Mouse (Mus musculus) embryonic facial prominence, embryonic 13.5 days (tissue): ENCODE data around the gene Nufip2. TPM values are rescaled to one million over a fixed set of nuclear protein-coding genes. Genes with fewer than 3 reads are reported as not detected.
A peak's percentile ranks its signal among the peaks of the same experiment; 100 is the strongest.

Experiments
- ATAC-seq: fragments of 200-750 bp; cut with Nextera tagmentation; 2 replicates; pipeline ENCODE4 v1.8.0; 2017; ENCODE audit warnings: low read depth; ENCODE audit not compliant: insufficient number of reproducible peaks, insufficient read depth, low FRiP score, low TSS enrichment
- H3K27ac ChIP-seq: fragments of 300-500 bp; sonication (generic); 2 replicates; pipeline ENCODE4 v1.5.1; 2015; ENCODE audit warnings: moderate library complexity, mild to moderate bottlenecking, inconsistent platforms
- H3K27me3 ChIP-seq: fragments of 300-500 bp; sonication (generic); 2 replicates; pipeline ENCODE4 v1.6.1; 2015; ENCODE audit warnings: mild to moderate bottlenecking, inconsistent platforms
- H3K36me3 ChIP-seq: fragments of 300-500 bp; sonication (generic); 2 replicates; pipeline ENCODE4 v1.6.1; 2015; ENCODE audit warnings: mild to moderate bottlenecking, inconsistent platforms
- H3K4me1 ChIP-seq: fragments of 300-500 bp; sonication (generic); 2 replicates; pipeline ENCODE4 v1.6.1; 2015; ENCODE audit warnings: inconsistent platforms
- H3K4me2 ChIP-seq: fragments of 300-500 bp; sonication (generic); 2 replicates; pipeline ENCODE4 v1.6.1; 2015; ENCODE audit warnings: moderate library complexity, mild to moderate bottlenecking, inconsistent platforms
- H3K4me3 ChIP-seq: fragments of 300-500 bp; sonication (generic); 2 replicates; pipeline ENCODE4 v1.5.1; 2015; ENCODE audit warnings: mild to moderate bottlenecking, inconsistent platforms
- H3K9ac ChIP-seq: fragments of 300-500 bp; sonication (generic); 2 replicates; pipeline ENCODE4 v1.6.1; 2015; ENCODE audit warnings: mild to moderate bottlenecking, inconsistent platforms
- H3K9me3 ChIP-seq: fragments of 300-500 bp; sonication (generic); 2 replicates; pipeline ENCODE4 v1.6.1; 2016; ENCODE audit warnings: inconsistent platforms
- WGBS: fragments of 180-500 bp; shearing (Covaris S2); methylation state at CpG from one replicate; pipeline ENCODE4 v1.1.7; 2015; ENCODE audit warnings: mixed read lengths; 5-methylcytosine and 5-hydroxymethylcytosine counted together
- polyA plus RNA-seq: library from polyadenylated mRNA; unstranded; fragments of >200 nt; fragmentation: Nextera tagmentation; extraction: Ambion mirVana; gene quantifications from 2 replicates; pipeline ENCODE4 v1.2.1, GENCODE M21; 2015

Gene Nufip2
- polyA plus RNA-seq, 1 experiment from 2014 or later: 5.9 TPM

GRCm38 (mm10) chr11:77775701-77776400 lies 89.9 kb downstream of the Nufip2 start:
- no peaks in the 10 kb centered on the region for H3K9me3 ChIP-seq
- WGBS: 20% methylated on average over 9 of the region's 9 CpGs
- no peak overlapping the region for H3K4me3 ChIP-seq
- no peak overlapping the region for H3K4me2 ChIP-seq
- H3K27me3 ChIP-seq: no peaks in the 10 kb centered on the region
- 0 out of 2 replicates have a peak overlapping the region, but pooled peaks have one; percentile 36 for H3K9ac ChIP-seq
- H3K27ac ChIP-seq: peak overlapping the region; percentile 39; the same call in 1 of the 2 replicates
- H3K4me1 ChIP-seq: peaks cover 15% of the 10 kb centered on the region
- peaks cover 26% of the 10 kb centered on the region for H3K36me3 ChIP-seq
- no peak for ATAC-seq

- no peak overlapping the region for H3K4me2 ChIP-seq
- no peaks in the 10 kb centered on the region for H3K27me3 ChIP-seq
- no peak overlapping the region for H3K27ac ChIP-seq
- no peak for ATAC-seq
- H3K9ac ChIP-seq: no peak overlapping the region
- no peak overlapping the region for H3K4me3 ChIP-seq
- 91% methylated on average over 17 of the region's 17 CpGs for WGBS
- peaks cover 33% of the 10 kb centered on the region for H3K36me3 ChIP-seq
- H3K9me3 ChIP-seq: no peaks in the 10 kb centered on the region
- peaks cover 9% of the 10 kb centered on the region for H3K4me1 ChIP-seq
Observed at GRCm38 (mm10) chr11:77777436-77777835, 91.5 kb downstream of the Nufip2 start.

DNA sequence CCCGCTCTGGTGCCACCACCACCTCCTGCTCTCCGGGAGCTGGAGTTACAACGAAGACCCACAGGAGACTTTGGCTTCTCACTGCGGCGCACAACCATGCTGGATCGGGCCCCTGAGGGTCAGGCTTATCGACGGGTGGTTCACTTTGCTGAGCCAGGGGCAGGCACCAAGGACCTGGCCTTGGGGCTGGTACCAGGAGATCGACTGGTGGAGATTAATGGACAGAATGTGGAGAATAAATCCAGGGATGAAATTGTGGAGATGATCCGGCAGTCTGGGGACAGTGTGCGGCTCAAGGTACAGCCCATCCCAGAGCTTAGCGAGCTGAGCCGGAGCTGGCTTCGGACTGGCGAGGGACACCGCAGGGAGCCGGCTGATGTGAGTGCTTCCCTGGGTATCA lies 92.0 kb downstream of the Nufip2 start:
- Histone ChIP-seq H3K27ac (no peak overlapping the region), H3K9ac (no peak overlapping the region), H3K27me3 (no peaks in the 10 kb centered on the region), H3K9me3 (no peaks in the 10 kb centered on the region), H3K4me3 (no peak overlapping the region), H3K4me1 (peaks cover 11% of the 10 kb centered on the region), H3K4me2 (no peak overlapping the region), H3K36me3 (peaks cover 33% of the 10 kb centered on the region)
- no peak for ATAC-seq
- WGBS: 92% methylated on average over 17 of the region's 17 CpGs

GRCm38 (mm10) chr11:77779240-77779639 lies 93.3 kb downstream of the Nufip2 start:
- Histone ChIP-seq H3K9me3 (no peaks in the 10 kb centered on the region), H3K4me3 (no peak overlapping the region), H3K27ac (no peak overlapping the region), H3K4me2 (no peak overlapping the region), H3K4me1 (peaks cover 24% of the 10 kb centered on the region), H3K27me3 (no peaks in the 10 kb centered on the region), H3K36me3 (peaks cover 33% of the 10 kb centered on the region), H3K9ac (no peak overlapping the region)
- 55% methylated on average over 1 of the region's 1 CpGs for WGBS
- ATAC-seq: no peak

- Histone ChIP-seq H3K27me3 (no peaks in the 10 kb centered on the region), H3K4me3 (no peak overlapping the region), H3K36me3 (peaks cover 33% of the 10 kb centered on the region), H3K4me2 (no peak overlapping the region), H3K27ac (no peak overlapping the region), H3K9ac (no peak overlapping the region), H3K4me1 (peaks cover 35% of the 10 kb centered on the region), H3K9me3 (no peaks in the 10 kb centered on the region)
- 82% methylated on average over 7 of the region's 7 CpGs for WGBS
- no peak for ATAC-seq
Observed at GRCm38 (mm10) chr11:77781088-77781487, 95.1 kb downstream of the Nufip2 start.

DNA sequence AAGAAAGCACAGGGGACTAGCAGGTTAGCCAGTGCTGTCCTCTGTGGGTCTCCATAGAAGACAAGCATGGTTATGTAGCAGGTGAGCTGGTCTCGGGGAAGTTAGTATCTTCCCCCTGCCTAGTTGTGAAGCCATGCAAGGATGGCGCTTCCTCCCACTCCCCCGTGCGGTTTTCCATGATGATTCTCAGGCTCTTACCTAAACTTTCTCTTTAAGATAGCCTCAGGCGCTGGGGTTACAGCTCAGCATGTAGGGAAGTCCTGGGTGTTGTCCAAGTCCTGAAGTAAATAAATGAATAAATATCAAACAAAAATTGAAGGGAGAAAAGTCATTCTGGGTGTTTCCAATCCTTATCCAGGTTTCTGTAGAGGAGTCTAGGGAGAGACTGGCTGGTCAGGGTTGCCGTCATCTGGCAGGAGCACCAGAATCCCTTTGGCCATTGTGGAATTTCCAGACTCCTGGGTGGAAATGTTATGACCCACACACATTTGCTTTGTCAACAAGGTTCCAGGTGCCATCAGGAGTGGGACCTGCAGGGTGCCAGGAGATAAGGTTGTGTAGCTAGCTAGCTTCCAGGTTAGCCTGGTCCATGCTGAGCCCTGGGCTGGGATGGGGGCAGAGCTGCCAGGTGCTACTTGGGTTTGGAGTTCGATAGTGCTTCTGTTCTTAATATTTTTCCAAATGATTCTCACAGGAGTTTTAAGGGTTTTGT lies 96.3 kb downstream of the Nufip2 start:
- H3K4me3 ChIP-seq: no peak overlapping the region
- no peak overlapping the region for H3K4me2 ChIP-seq
- peak overlapping the region; percentile 92; the same call in 1 of the 2 replicates for H3K27ac ChIP-seq
- no peak overlapping the region for H3K9ac ChIP-seq
- WGBS: 75% methylated on average over 7 of the region's 7 CpGs
- H3K9me3 ChIP-seq: no peaks in the 10 kb centered on the region
- H3K36me3 ChIP-seq: peaks cover 31% of the 10 kb centered on the region
- ATAC-seq: no peak
- no peaks in the 10 kb centered on the region for H3K27me3 ChIP-seq
- H3K4me1 ChIP-seq: peaks cover 37% of the 10 kb centered on the region

GRCm38 (mm10) chr11:77783211-77783746 lies 97.3 kb downstream of the Nufip2 start:
- Histone ChIP-seq H3K4me1 (peaks cover 37% of the 10 kb centered on the region), H3K9ac (peak overlapping the region; percentile 54; the same call in 1 of the 2 replicates), H3K4me3 (0 out of 2 replicates have a peak overlapping the region, but pooled peaks have one; percentile 13), H3K27me3 (no peaks in the 10 kb centered on the region), H3K4me2 (peak overlapping the region; percentile 47), H3K36me3 (peaks cover 21% of the 10 kb centered on the region), H3K27ac (peak overlapping the region; percentile 92), H3K9me3 (no peaks in the 10 kb centered on the region)
- peak; percentile 60 for ATAC-seq
- 42% methylated on average over 10 of the region's 10 CpGs for WGBS

DNA sequence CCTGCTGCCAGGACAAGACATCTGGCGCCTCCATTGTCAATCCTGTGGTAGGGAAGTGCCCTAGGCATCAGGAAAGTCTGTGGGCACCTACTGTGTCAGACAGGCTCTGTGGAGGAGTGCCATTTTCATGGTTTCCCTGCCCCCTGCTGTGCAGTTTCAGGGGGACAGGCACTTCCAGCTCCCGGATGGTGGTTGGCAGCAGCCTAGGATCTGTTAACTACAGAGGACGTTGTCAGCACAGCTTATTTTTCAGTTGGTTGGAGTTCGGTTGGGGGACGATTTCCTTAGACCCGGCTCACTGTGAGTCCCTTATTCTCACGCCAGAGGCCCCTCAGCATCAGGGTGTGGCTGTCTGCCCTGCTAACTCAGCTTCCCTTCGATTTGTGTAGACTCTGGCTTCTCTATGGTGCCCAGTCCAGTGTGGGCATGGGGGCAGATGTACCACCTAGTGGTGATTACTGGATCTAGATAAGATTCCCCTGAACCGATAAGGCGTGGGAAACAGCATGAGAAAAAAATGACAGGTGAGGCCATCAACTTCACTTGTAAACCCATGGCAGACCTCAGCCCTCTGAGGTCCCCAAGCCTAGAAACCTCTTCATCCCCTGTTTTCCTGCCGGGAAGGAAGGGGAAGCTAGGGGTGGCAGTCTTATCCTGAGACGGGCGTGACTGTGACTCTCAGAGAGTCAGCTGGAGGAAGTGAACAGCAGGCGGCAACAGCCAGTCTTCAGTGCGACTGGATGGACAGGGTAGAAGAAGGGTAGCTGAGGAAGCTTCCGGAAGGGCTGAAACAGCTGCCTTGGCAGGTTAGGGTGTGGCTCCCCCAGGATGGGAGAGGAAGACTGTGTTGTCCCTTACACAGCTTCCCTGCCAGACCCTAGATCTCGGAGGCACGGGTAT lies 98.0 kb downstream of the Nufip2 start:
- ATAC-seq: peak; percentile 52; the same call in 1 of the 2 replicates
- H3K9me3 ChIP-seq: no peaks in the 10 kb centered on the region
- H3K27me3 ChIP-seq: no peaks in the 10 kb centered on the region
- peak overlapping the region; percentile 47 for H3K4me2 ChIP-seq
- peak overlapping the region; percentile 54 for H3K9ac ChIP-seq
- peak overlapping the region; percentile 92 for H3K27ac ChIP-seq
- 40% methylated on average over 18 of the region's 18 CpGs for WGBS
- H3K36me3 ChIP-seq: peaks cover 13% of the 10 kb centered on the region
- H3K4me3 ChIP-seq: peak overlapping the region; percentile 13; the same call in 1 of the 2 replicates
- H3K4me1 ChIP-seq: peaks cover 37% of the 10 kb centered on the region

- H3K4me1 ChIP-seq: peaks cover 37% of the 10 kb centered on the region
- H3K9me3 ChIP-seq: no peaks in the 10 kb centered on the region
- H3K9ac ChIP-seq: 0 out of 2 replicates have a peak overlapping the region, but pooled peaks have one; percentile 32
- no peak overlapping the region for H3K4me3 ChIP-seq
- H3K4me2 ChIP-seq: no peak overlapping the region
- peak overlapping the region; percentile 92 for H3K27ac ChIP-seq
- ATAC-seq: no peak
- H3K27me3 ChIP-seq: no peaks in the 10 kb centered on the region
- peaks cover 12% of the 10 kb centered on the region for H3K36me3 ChIP-seq
- WGBS: 87% methylated on average over 9 of the region's 9 CpGs
Observed at GRCm38 (mm10) chr11:77784894-77785293, 98.9 kb downstream of the Nufip2 start.

DNA sequence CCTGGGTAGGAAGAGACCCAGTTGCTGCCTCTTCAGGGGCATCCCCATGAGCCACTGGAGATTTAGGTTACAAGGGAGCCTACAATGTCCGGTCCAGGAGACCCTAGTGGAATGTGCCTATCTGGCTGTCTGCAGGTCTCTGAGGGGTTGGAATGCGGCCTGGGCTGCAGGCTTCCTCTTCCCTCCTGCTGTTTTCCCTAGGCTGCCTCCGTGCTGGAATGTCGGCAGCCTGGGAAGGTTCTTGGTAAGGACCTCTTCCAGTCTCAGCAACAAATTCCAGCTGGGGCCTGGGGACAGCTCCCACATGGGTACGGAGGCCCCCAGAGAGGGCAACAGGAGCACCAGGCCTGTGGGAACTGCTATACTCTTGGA lies 99.4 kb downstream of the Nufip2 start:
- 0 out of 2 replicates have a peak overlapping the region, but pooled peaks have one; percentile 9 for H3K4me2 ChIP-seq
- H3K9ac ChIP-seq: peak overlapping the region; percentile 44

More for the DNA sequence above, 99.4 kb downstream of the Nufip2 start:
- Histone ChIP-seq H3K27me3 (no peaks in the 10 kb centered on the region), H3K36me3 (peaks cover 12% of the 10 kb centered on the region), H3K9me3 (no peaks in the 10 kb centered on the region), H3K27ac (peak overlapping the region; percentile 92), H3K4me1 (peaks cover 42% of the 10 kb centered on the region), H3K4me3 (no peak overlapping the region)
- ATAC-seq: no peak
- 12% methylated on average over 5 of the region's 5 CpGs for WGBS
